17 mouse cellular contexts compared by ENCODE assay signal in genomic region chr10:105522431-105522830, GRCm38 (mm10). TPM values are rescaled to one million over a fixed set of nuclear protein-coding genes. Genes with fewer than 3 reads are reported as not detected.
DNase-seq lines count a peak whose midpoint lies in the region; ATAC-seq and TF ChIP-seq lines count a peak whose summit lies in the region.
"Had no signal": no experiment of that assay in that cellular context is flagged by ENCODE, and none has a peak within 500 bp of the region (broad histone marks: within the 10 kb centered on the region; RNA-seq: fewer than 3 reads in every experiment).

No protein-coding gene starts in this region.

- DNase-seq in heart, adult 18-20 months = no peak
- no peak for DNase-seq in layer of hippocampus, adult 2 months (ENCODE audit: low spot score in 2 of 2)
- no peak for DNase-seq in layer of hippocampus, postnatal 36 days
- no peak for DNase-seq in intestine, embryonic 14.5 days (ENCODE audit: low spot score)
- DNase-seq in gastrocnemius, adult 18-20 months (ENCODE audit: low spot score) = no peak
- DNase-seq: cerebellum, adult 8-10 months; kidney, adult 2 months; left cerebral cortex, postnatal 4 days; liver, embryonic 13.5 days had no signal

- peaks cover 39% of the 10 kb centered on the region for H3K4me1 ChIP-seq in heart, embryonic 13.5 days
- peaks cover 22% of the 10 kb centered on the region; the same call in 1 of the 2 replicates for H3K4me1 ChIP-seq in intestine, embryonic 14.5 days (replicated peaks; ENCODE audit: control insufficient read depth, insufficient read depth, low read length)
- H3K4me1 ChIP-seq in midbrain, embryonic 13.5 days (replicated peaks) = peaks cover 21% of the 10 kb centered on the region
- H3K4me1 ChIP-seq: embryonic facial prominence, embryonic 12.5 days had no signal

- no peak overlapping the region for H3K4me3 ChIP-seq in heart, embryonic 13.5 days
- no peak overlapping the region for H3K4me3 ChIP-seq in layer of hippocampus, adult 2 months
- no peak overlapping the region for H3K4me3 ChIP-seq in intestine, embryonic 14.5 days (ENCODE audit: low read depth, low read length)
- no peak overlapping the region for H3K4me3 ChIP-seq in myocyte
- no peak overlapping the region for H3K4me3 ChIP-seq in midbrain, embryonic 13.5 days (replicated peaks)
- H3K4me3 ChIP-seq: embryonic facial prominence, embryonic 12.5 days; hindbrain, embryonic 15.5 days; liver, embryonic 13.5 days; midbrain, embryonic 12.5 days; neural tube, embryonic 15.5 days had no signal

- H3K79me2 ChIP-seq in myocyte (ENCODE audit: control insufficient read depth, insufficient read depth) = no peaks in the 10 kb centered on the region

- no peaks in the 10 kb centered on the region for H3K36me3 ChIP-seq in heart, embryonic 13.5 days
- H3K36me3 ChIP-seq in intestine, embryonic 14.5 days (ENCODE audit: control insufficient read depth, insufficient read depth, low read length) = 0 out of 2 replicates have a peak, but pooled peaks cover 3% of the 10 kb centered on the region
- no peaks in the 10 kb centered on the region for H3K36me3 ChIP-seq in myocyte (ENCODE audit: control insufficient read depth, insufficient read depth)
- H3K36me3 ChIP-seq in midbrain, embryonic 13.5 days = no peaks in the 10 kb centered on the region
- H3K36me3 ChIP-seq: embryonic facial prominence, embryonic 12.5 days; hindbrain, embryonic 15.5 days; liver, embryonic 13.5 days; midbrain, embryonic 12.5 days; neural tube, embryonic 15.5 days had no signal

- no peak overlapping the region for H3K9ac ChIP-seq in heart, embryonic 13.5 days
- no peak overlapping the region for H3K9ac ChIP-seq in intestine, embryonic 14.5 days (ENCODE audit: low read length)
- no peak overlapping the region for H3K9ac ChIP-seq in midbrain, embryonic 13.5 days (replicated peaks)
- H3K9ac ChIP-seq: embryonic facial prominence, embryonic 12.5 days; hindbrain, embryonic 15.5 days; liver, embryonic 13.5 days; midbrain, embryonic 12.5 days; neural tube, embryonic 15.5 days had no signal

- peak overlapping the region; percentile 81 for H3K27ac ChIP-seq in heart, embryonic 13.5 days (replicated peaks)
- no peak overlapping the region for H3K27ac ChIP-seq in layer of hippocampus, adult 2 months
- peak overlapping the region; percentile 80; the same call in 1 of the 2 replicates for H3K27ac ChIP-seq in intestine, embryonic 14.5 days (ENCODE audit: low read depth)
- H3K27ac ChIP-seq in midbrain, embryonic 13.5 days = no peak overlapping the region
- H3K27ac ChIP-seq: embryonic facial prominence, embryonic 12.5 days; hindbrain, embryonic 15.5 days; liver, embryonic 13.5 days; midbrain, embryonic 12.5 days; neural tube, embryonic 15.5 days had no signal

- ATAC-seq in heart, embryonic 13.5 days (ENCODE audit: extremely low read depth, insufficient number of reproducible peaks, low FRiP score, low TSS enrichment) = no peak
- ATAC-seq in intestine, embryonic 14.5 days (replicated peaks; ENCODE audit: low FRiP score, low TSS enrichment, low read depth) = 0 out of 2 replicates have a peak, but pooled peaks have one; percentile 29
- no peak for ATAC-seq in midbrain, embryonic 13.5 days
- ATAC-seq: forebrain, embryonic 16.5 days had no signal

- H3K27me3 ChIP-seq in heart, embryonic 13.5 days (replicated peaks) = no peaks in the 10 kb centered on the region
- no peaks in the 10 kb centered on the region for H3K27me3 ChIP-seq in intestine, embryonic 14.5 days (replicated peaks; ENCODE audit: control insufficient read depth, insufficient read depth, low read length)
- no peaks in the 10 kb centered on the region for H3K27me3 ChIP-seq in myocyte (ENCODE audit: control insufficient read depth, insufficient read depth, insufficient read length)
- H3K27me3 ChIP-seq in midbrain, embryonic 13.5 days = no peaks in the 10 kb centered on the region
- H3K27me3 ChIP-seq: embryonic facial prominence, embryonic 12.5 days; hindbrain, embryonic 15.5 days; liver, embryonic 13.5 days; midbrain, embryonic 12.5 days; neural tube, embryonic 15.5 days had no signal

- no peak for TF ChIP-seq POLR2A in myocyte (IDR thresholded peaks at IDR 0.05; ENCODE audit: insufficient read length, low read depth)

- 39% methylated on average over 7 of the region's 7 CpGs for WGBS in heart, embryonic 13.5 days
- 37% methylated on average over 7 of the region's 7 CpGs for WGBS in intestine, embryonic 14.5 days
- WGBS in midbrain, embryonic 13.5 days = 82% methylated on average over 7 of the region's 7 CpGs

- no peaks in the 10 kb centered on the region for H3K9me3 ChIP-seq in heart, embryonic 13.5 days
- no peaks in the 10 kb centered on the region for H3K9me3 ChIP-seq in intestine, embryonic 14.5 days (ENCODE audit: control insufficient read depth, low read length)
- no peaks in the 10 kb centered on the region for H3K9me3 ChIP-seq in midbrain, embryonic 13.5 days
- H3K9me3 ChIP-seq: embryonic facial prominence, embryonic 12.5 days; hindbrain, embryonic 15.5 days; liver, embryonic 13.5 days; midbrain, embryonic 12.5 days; neural tube, embryonic 15.5 days had no signal

- peak; percentile 46 for TF ChIP-seq CTCF in layer of hippocampus, adult 2 months (conservative IDR thresholded peaks at IDR 0.05)

- no peak overlapping the region for H3ac ChIP-seq in myocyte (ENCODE audit: control insufficient read depth, insufficient read length)

- peak overlapping the region; percentile 27 for H3K4me2 ChIP-seq in heart, embryonic 13.5 days
- no peak overlapping the region for H3K4me2 ChIP-seq in intestine, embryonic 14.5 days (ENCODE audit: low read length)
- H3K4me2 ChIP-seq in myocyte (ENCODE audit: low read depth) = peak overlapping the region; percentile 36
- H3K4me2 ChIP-seq in midbrain, embryonic 13.5 days (replicated peaks) = no peak overlapping the region
- H3K4me2 ChIP-seq: embryonic facial prominence, embryonic 12.5 days; hindbrain, embryonic 15.5 days; liver, embryonic 13.5 days; midbrain, embryonic 12.5 days; neural tube, embryonic 15.5 days had no signal

TF ChIP-seq in myocyte, 11 proteins besides CTCF, POLR2A, EP300 and RAD21:
- TF ChIP-seq REST (IDR thresholded peaks at IDR 0.05; ENCODE audit: insufficient read depth, insufficient read length) (no peak), USF1 (IDR thresholded peaks at IDR 0.05; ENCODE audit: low read depth) (no peak), E2F4 (IDR thresholded peaks at IDR 0.05; ENCODE audit: insufficient read depth) (no peak), POLR2AphosphoS2 (IDR thresholded peaks at IDR 0.05; ENCODE audit: insufficient read length, low read depth) (no peak), TCF12 (IDR thresholded peaks at IDR 0.05; ENCODE audit: insufficient read depth, poor library complexity, severe bottlenecking) (no peak), MYOG (IDR thresholded peaks at IDR 0.05; ENCODE audit: control insufficient read depth in 1 of 3, insufficient read depth in 1 of 3, insufficient read length in 2 of 3, low read depth in 2 of 3) (no peak), MAX (IDR thresholded peaks at IDR 0.05; ENCODE audit: low read depth) (no peak), CEBPB (IDR thresholded peaks at IDR 0.05; ENCODE audit: insufficient read depth, poor library complexity, severe bottlenecking) (no peak), MYOD1 (IDR thresholded peaks at IDR 0.05; ENCODE audit: control insufficient read depth in 1 of 3, insufficient read length in 2 of 3, low read depth in 2 of 3) (no peak), TCF3 (IDR thresholded peaks at IDR 0.05; ENCODE audit: insufficient read length, low read depth) (no peak), SRF (IDR thresholded peaks at IDR 0.05; ENCODE audit: control insufficient read depth, insufficient read length, low read depth) (no peak)
TF ChIP-seq in myocyte: peak in this region for 0.

RNA-seq across cellular contexts. Expression of gene Tmtc2, which starts 51.8 kb away (rescaled TPM):
- 4.4 and 4.5 TPM in 2 replicates for polyA plus RNA-seq in heart, embryonic 13.5 days (2015; fragmentation: Nextera tagmentation; extraction: Ambion mirVana)
- 1 to 10 TPM; 3.8 to 4.5 TPM for total RNA-seq in heart, adult 18-20 months (2021)
- 10 to 100 TPM; 10.2 to 12.0 TPM for total RNA-seq in layer of hippocampus, adult 2 months (2021)
- 10 to 100 TPM; 11.9 TPM for total RNA-seq in layer of hippocampus, postnatal 36 days (2021)
- 10.9 and 12.6 TPM in 2 replicates for polyA plus RNA-seq in intestine, embryonic 14.5 days (2014; fragmentation: Nextera tagmentation; extraction: Ambion mirVana)
- polyA plus RNA-seq in myocyte (2012; fragmentation: generic; extraction: Trizol) = 0.97 TPM
- 8.3 and 9.2 TPM in 2 replicates for polyA plus RNA-seq in midbrain, embryonic 13.5 days (2015; fragmentation: Nextera tagmentation; extraction: Ambion mirVana)
- total RNA-seq in gastrocnemius, adult 18-20 months (2021) = 1 to 10 TPM; 1.5 to 2.0 TPM

Comparison
In these comparisons a context has a peak if more than half of its experiments do, and no peak if none do; other contexts are left out.
1. H3K27ac ChIP-seq: peak in heart, embryonic 13.5 days (single experiment) and intestine, embryonic 14.5 days (single experiment); none in layer of hippocampus, adult 2 months (single experiment) and midbrain, embryonic 13.5 days (single experiment).
2. H3K4me2 ChIP-seq: peak in heart, embryonic 13.5 days (single experiment) and myocyte (single experiment); none in intestine, embryonic 14.5 days (single experiment) and midbrain, embryonic 13.5 days (single experiment).